Mouse (Mus musculus): ENCODE measurements around the gene Zfp207. TPM values are rescaled to one million over a fixed set of nuclear protein-coding genes. Genes with fewer than 3 reads are reported as not detected.
A peak's percentile ranks its signal among the peaks of the same experiment; 100 is the strongest.
"Not testable (repeated sequence)": the region's sequence is repeated elsewhere in the genome, so short reads cannot be mapped to it uniquely, and the experiment has no call there.

Zfp207 gene
- polyA plus RNA-seq, 1 experiment, result 104 TPM

GRCm38 (mm10) chr11:80410377-80410776 is 27.3 kb downstream of the Zfp207 start:
- WGBS, result 87% methylated on average over 2 of the region's 2 CpGs
- H3K4me1 ChIP-seq (ENCODE audit: control insufficient read depth, insufficient read depth, low read length), result no peaks in the 10 kb centered on the region
- TF ChIP-seq POLR2A (IDR thresholded peaks at IDR 0.05; ENCODE audit: borderline replicate concordance, extremely low read depth, low read depth, low read length), result no peak
- TF ChIP-seq CTCF (IDR thresholded peaks at IDR 0.05; ENCODE audit: insufficient read depth, low read length), result no peak
- DNase-seq, result no peak
- no peak overlapping the region for H3K4me3 ChIP-seq (replicated peaks; ENCODE audit: extremely low read depth, low read depth, low read length)

GRCm38 (mm10) chr11:80417085-80417484 is 34.0 kb downstream of the Zfp207 start:
- no peak overlapping the region for H3K4me3 ChIP-seq (replicated peaks; ENCODE audit: extremely low read depth, low read depth, low read length)
- H3K4me1 ChIP-seq (ENCODE audit: control insufficient read depth, insufficient read depth, low read length), result no peaks in the 10 kb centered on the region
- TF ChIP-seq CTCF (IDR thresholded peaks at IDR 0.05; ENCODE audit: insufficient read depth, low read length) (no peak), POLR2A (IDR thresholded peaks at IDR 0.05; ENCODE audit: borderline replicate concordance, extremely low read depth, low read depth, low read length) (no peak)
- DNase-seq, result no peak
- 67% methylated on average over 5 of the region's 5 CpGs for WGBS

DNA sequence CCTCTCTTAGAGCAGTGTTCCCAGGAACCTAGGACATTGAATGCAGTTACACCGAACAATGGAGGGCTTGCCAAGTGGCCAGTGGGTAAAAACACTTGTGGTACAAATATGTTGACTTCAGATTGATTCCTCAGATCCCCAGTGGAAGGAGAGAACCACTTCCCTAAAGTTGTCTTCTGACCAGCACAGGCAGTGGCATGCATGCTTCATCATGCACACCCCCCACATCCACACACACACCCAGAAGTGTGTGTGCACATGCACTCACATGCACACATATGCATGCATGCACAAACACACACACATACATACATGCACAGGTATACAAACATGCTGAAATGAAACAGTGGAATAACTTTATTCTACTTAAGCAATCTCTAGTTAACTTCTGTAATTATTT is 36.7 kb downstream of the Zfp207 start:
- no peak overlapping the region for H3K4me3 ChIP-seq (replicated peaks; ENCODE audit: extremely low read depth, low read depth, low read length)
- no peaks in the 10 kb centered on the region for H3K4me1 ChIP-seq (ENCODE audit: control insufficient read depth, insufficient read depth, low read length)
- TF ChIP-seq CTCF (IDR thresholded peaks at IDR 0.05; ENCODE audit: insufficient read depth, low read length) (no peak), POLR2A (IDR thresholded peaks at IDR 0.05; ENCODE audit: borderline replicate concordance, extremely low read depth, low read depth, low read length) (no peak)
- 75% methylated on average over 1 of the region's 1 CpGs for WGBS
- DNase-seq, result no peak

- no peak for DNase-seq
- WGBS, result 42% methylated on average over 2 of the region's 2 CpGs
- TF ChIP-seq CTCF (IDR thresholded peaks at IDR 0.05; ENCODE audit: insufficient read depth, low read length), result no peak
- no peak for TF ChIP-seq POLR2A (IDR thresholded peaks at IDR 0.05; ENCODE audit: borderline replicate concordance, extremely low read depth, low read depth, low read length)
- Histone ChIP-seq H3K4me1 (ENCODE audit: control insufficient read depth, insufficient read depth, low read length) (no peaks in the 10 kb centered on the region), H3K4me3 (replicated peaks; ENCODE audit: extremely low read depth, low read depth, low read length) (no peak overlapping the region)
These were observed 37.3 kb downstream of the Zfp207 start for GRCm38 (mm10) chr11:80420202-80420984.

GRCm38 (mm10) chr11:80421421-80422047 is 38.5 kb downstream of the Zfp207 start:
- TF ChIP-seq POLR2A (IDR thresholded peaks at IDR 0.05; ENCODE audit: borderline replicate concordance, extremely low read depth, low read depth, low read length) (no peak), CTCF (IDR thresholded peaks at IDR 0.05; ENCODE audit: insufficient read depth, low read length) (no peak)
- no peak for DNase-seq
- no peak overlapping the region for H3K4me3 ChIP-seq (replicated peaks; ENCODE audit: extremely low read depth, low read depth, low read length)
- H3K4me1 ChIP-seq (ENCODE audit: control insufficient read depth, insufficient read depth, low read length), result no peaks in the 10 kb centered on the region
- 76% methylated on average over 7 of the region's 7 CpGs for WGBS

DNA sequence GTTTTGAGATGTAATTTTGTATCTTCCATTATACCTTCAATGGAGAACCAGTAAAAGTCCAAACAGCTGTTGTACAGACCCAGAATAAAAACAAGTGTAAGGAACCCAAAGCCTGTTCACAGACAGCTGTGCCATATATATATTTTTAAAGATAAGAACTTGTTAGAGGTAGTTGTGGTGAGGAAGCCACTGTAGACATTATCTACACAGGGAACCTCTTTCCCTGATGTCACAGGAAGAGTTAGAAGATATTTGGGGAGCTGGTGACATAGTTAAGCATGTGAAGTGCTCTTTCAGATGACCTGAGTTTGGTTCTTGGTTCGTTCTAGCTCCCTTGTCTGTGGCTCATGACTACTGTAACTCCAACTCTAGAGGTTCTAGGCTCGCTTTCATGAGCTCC is 41.6 kb downstream of the Zfp207 start:
- 59% methylated on average over 2 of the region's 2 CpGs for WGBS
- Histone ChIP-seq H3K4me3 (replicated peaks; ENCODE audit: extremely low read depth, low read depth, low read length) (no peak overlapping the region), H3K4me1 (ENCODE audit: control insufficient read depth, insufficient read depth, low read length) (peaks cover 2% of the 10 kb centered on the region)
- no peak for DNase-seq
- no peak for TF ChIP-seq CTCF (IDR thresholded peaks at IDR 0.05; ENCODE audit: insufficient read depth, low read length)
- no peak for TF ChIP-seq POLR2A (IDR thresholded peaks at IDR 0.05; ENCODE audit: borderline replicate concordance, extremely low read depth, low read depth, low read length)

GRCm38 (mm10) chr11:80425247-80425778 is 42.2 kb downstream of the Zfp207 start:
- whole genome bisulfite sequencing, result 58% methylated on average over 5 of the region's 5 CpGs
- Histone ChIP-seq H3K4me1 (ENCODE audit: control insufficient read depth, insufficient read depth, low read length) (peaks cover 4% of the 10 kb centered on the region), H3K4me3 (replicated peaks; ENCODE audit: extremely low read depth, low read depth, low read length) (no peak overlapping the region)
- TF ChIP-seq POLR2A (IDR thresholded peaks at IDR 0.05; ENCODE audit: borderline replicate concordance, extremely low read depth, low read depth, low read length), result no peak
- TF ChIP-seq CTCF (IDR thresholded peaks at IDR 0.05; ENCODE audit: insufficient read depth, low read length), result no peak
- no peak for DNase-seq

DNA sequence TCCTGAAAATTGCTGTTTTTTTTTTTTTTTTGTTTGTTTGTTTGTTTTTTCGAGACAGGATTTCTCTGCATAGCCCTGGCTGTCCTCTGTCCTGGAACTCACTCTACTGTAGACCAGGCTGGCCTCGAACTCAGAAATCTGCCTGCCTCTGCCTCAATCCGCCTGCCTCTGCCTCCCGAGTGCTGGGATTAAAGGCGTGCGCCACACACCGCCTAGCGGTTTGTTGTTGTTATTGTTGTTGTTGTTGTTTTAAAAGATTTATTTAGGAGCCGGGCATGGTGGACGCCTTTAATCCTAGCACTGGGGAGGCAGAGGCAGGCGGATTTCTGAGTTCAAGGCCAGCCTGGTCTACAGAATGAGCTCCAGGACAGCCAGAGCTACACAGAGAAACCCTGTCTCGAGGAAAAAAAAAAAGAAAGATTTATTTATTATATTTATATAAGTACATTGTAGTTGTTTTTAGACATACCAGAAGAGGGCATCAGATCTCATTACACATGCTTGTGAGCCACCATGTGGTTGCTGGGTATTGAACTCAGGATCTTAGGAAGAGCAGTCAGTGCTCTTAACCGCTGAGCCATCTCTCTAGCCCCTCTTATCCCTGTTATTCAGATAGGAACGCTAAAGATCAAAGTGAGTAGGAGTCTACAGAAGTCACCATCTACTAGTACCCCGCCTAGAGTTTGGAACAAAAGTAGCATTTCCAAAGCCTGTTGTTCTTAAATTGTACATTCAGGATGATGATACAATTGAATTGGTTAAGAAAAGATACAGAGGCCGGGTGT is 43.1 kb downstream of the Zfp207 start:
- not testable (repeated sequence) for H3K4me1 ChIP-seq (ENCODE audit: control insufficient read depth, insufficient read depth, low read length); H3K4me3 ChIP-seq (replicated peaks; ENCODE audit: extremely low read depth, low read depth, low read length); DNase-seq
- WGBS, result 76% methylated on average over 16 of the region's 16 CpGs

GRCm38 (mm10) chr11:80428381-80429008 is 45.4 kb downstream of the Zfp207 start, which contains the start of gene Psmd11:
Psmd11 (plus strand) TSS chr11:80428615.
- TF ChIP-seq POLR2A (IDR thresholded peaks at IDR 0.05; ENCODE audit: borderline replicate concordance, extremely low read depth, low read depth, low read length) (peak; percentile 77), CTCF (IDR thresholded peaks at IDR 0.05; ENCODE audit: insufficient read depth, low read length) (peak; percentile 57)
- Histone ChIP-seq H3K4me3 (replicated peaks; ENCODE audit: extremely low read depth, low read depth, low read length) (peak within 1 kb of the TSS; percentile 85), H3K4me1 (ENCODE audit: control insufficient read depth, insufficient read depth, low read length) (peaks cover 4% of the 10 kb centered on the region)
- peak; percentile 91 for DNase-seq
- WGBS, result 1% methylated on average over 58 of the region's 58 CpGs
